Mouse (Mus musculus): Measurements from ENCODE around the gene Ctdnep1. TPM values are rescaled to one million over a fixed set of nuclear protein-coding genes. Genes with fewer than 3 reads are reported as not detected.
"Not testable (repeated sequence)": the region's sequence is repeated elsewhere in the genome, so short reads cannot be mapped to it uniquely, and the experiment has no call there.

The Ctdnep1 gene
- total RNA-seq, 2 experiments from 2014 or later = 217 to 261 TPM

GRCm38 (mm10) chr11:69939181-69939580, 41.8 kb upstream of the Ctdnep1 start:
- TF ChIP-seq CTCF (IDR thresholded peaks at IDR 0.05) = no peak
- Histone ChIP-seq H3K4me3 (no peak overlapping the region), H3K27ac (peak overlapping the region; percentile 83)
- intact Hi-C loops (cut with DNase I) = no loop called here
- DNase-seq = no peak

GRCm38 (mm10) chr11:69939731-69940130, 41.2 kb upstream of the Ctdnep1 start:
- Histone ChIP-seq H3K4me3 (no peak overlapping the region), H3K27ac (peak overlapping the region; percentile 83)
- TF ChIP-seq CTCF (IDR thresholded peaks at IDR 0.05) = no peak
- no peak for DNase-seq
- intact Hi-C loops (cut with DNase I) = no loop called here

GRCm38 (mm10) chr11:69940962-69941361, 40.0 kb upstream of the Ctdnep1 start:
- Histone ChIP-seq H3K27ac (peak overlapping the region; percentile 83), H3K4me3 (no peak overlapping the region)
- peak; percentile 58 for DNase-seq
- no peak for TF ChIP-seq CTCF (IDR thresholded peaks at IDR 0.05)
- intact Hi-C loops (cut with DNase I) = no loop called here

GRCm38 (mm10) chr11:69945216-69945615, 35.7 kb upstream of the Ctdnep1 start:
- TF ChIP-seq CTCF (IDR thresholded peaks at IDR 0.05) = no peak
- DNase-seq = peak; percentile 38
- Histone ChIP-seq H3K27ac (peak overlapping the region; percentile 94), H3K4me3 (peak overlapping the region; percentile 88)
- intact Hi-C loops (cut with DNase I) = no loop called here

GRCm38 (mm10) chr11:69945997-69946891, 34.7 kb upstream of the Ctdnep1 start:
- DNase-seq = peak; percentile 65
- H3K4me3 ChIP-seq = peak overlapping the region; percentile 88
- peak overlapping the region; percentile 94 for H3K27ac ChIP-seq
- intact Hi-C loops (cut with DNase I) = no loop called here
- no peak for TF ChIP-seq CTCF (IDR thresholded peaks at IDR 0.05)

GRCm38 (mm10) chr11:69947337-69948065, 33.5 kb upstream of the Ctdnep1 start:
- intact Hi-C loops (cut with DNase I) = no loop called here
- peak; percentile 93 for DNase-seq
- Histone ChIP-seq H3K4me3 (peak overlapping the region; percentile 88), H3K27ac (peak overlapping the region; percentile 94)
- no peak for TF ChIP-seq CTCF (IDR thresholded peaks at IDR 0.05)

- H3K4me3 ChIP-seq = peak within 1 kb of the TSS; percentile 88
- peak; percentile 98 for DNase-seq
- peak within 1 kb of the TSS; percentile 94 for H3K27ac ChIP-seq
- TF ChIP-seq CTCF (IDR thresholded peaks at IDR 0.05) = no peak
- intact Hi-C loops (cut with DNase I) = no loop called here
Observed at GRCm38 (mm10) chr11:69948066-69948762, 32.7 kb upstream of the Ctdnep1 start, which contains the start of gene Slc2a4. Gene Slc2a4 (minus strand): TSS chr11:69948188.

- peak; percentile 93 for DNase-seq
- Histone ChIP-seq H3K4me3 (peak overlapping the region; percentile 88), H3K27ac (peak overlapping the region; percentile 94)
- peak; percentile 98 for TF ChIP-seq CTCF (IDR thresholded peaks at IDR 0.05)
- intact Hi-C loops (cut with DNase I) = loop anchor here (1.0 kb wide), 1 partner anchor 14 kb away; no protein-coding TSS in a partner anchor
Observed at GRCm38 (mm10) chr11:69948763-69949150, 32.2 kb upstream of the Ctdnep1 start.

- peak; percentile 49 for TF ChIP-seq CTCF (IDR thresholded peaks at IDR 0.05)
- DNase-seq = peak; percentile 51
- Histone ChIP-seq H3K27ac (no peak overlapping the region), H3K4me3 (no peak overlapping the region)
- intact Hi-C loops (cut with DNase I) = loop anchor here (2.0 kb wide), 1 partner anchor 28 kb away; no protein-coding TSS in a partner anchor
Observed at GRCm38 (mm10) chr11:69950807-69951459, 30.0 kb upstream of the Ctdnep1 start.

GRCm38 (mm10) chr11:69952274-69952673, 28.7 kb upstream of the Ctdnep1 start:
- intact Hi-C loops (cut with DNase I) = no loop called here
- DNase-seq = no peak
- peak; percentile 23; the same call in 1 of the 2 replicates for TF ChIP-seq CTCF (IDR thresholded peaks at IDR 0.05)
- no peak overlapping the region for H3K4me3 ChIP-seq
- H3K27ac ChIP-seq = no peak overlapping the region

- intact Hi-C loops (cut with DNase I) = no loop called here
- Histone ChIP-seq H3K27ac (no peak overlapping the region), H3K4me3 (no peak overlapping the region)
- no peak for TF ChIP-seq CTCF (IDR thresholded peaks at IDR 0.05)
- DNase-seq = no peak
Observed at GRCm38 (mm10) chr11:69953267-69953915, 27.6 kb upstream of the Ctdnep1 start.

- H3K27ac ChIP-seq = peak overlapping the region; percentile 12; the same call in 1 of the 2 replicates
- DNase-seq; H3K4me3 ChIP-seq; intact Hi-C loops (cut with DNase I): not testable (repeated sequence)
Observed at GRCm38 (mm10) chr11:69955618-69956017, 25.3 kb upstream of the Ctdnep1 start.
